Mouse (Mus musculus): ENCODE results near the gene Med12l.

DNA sequence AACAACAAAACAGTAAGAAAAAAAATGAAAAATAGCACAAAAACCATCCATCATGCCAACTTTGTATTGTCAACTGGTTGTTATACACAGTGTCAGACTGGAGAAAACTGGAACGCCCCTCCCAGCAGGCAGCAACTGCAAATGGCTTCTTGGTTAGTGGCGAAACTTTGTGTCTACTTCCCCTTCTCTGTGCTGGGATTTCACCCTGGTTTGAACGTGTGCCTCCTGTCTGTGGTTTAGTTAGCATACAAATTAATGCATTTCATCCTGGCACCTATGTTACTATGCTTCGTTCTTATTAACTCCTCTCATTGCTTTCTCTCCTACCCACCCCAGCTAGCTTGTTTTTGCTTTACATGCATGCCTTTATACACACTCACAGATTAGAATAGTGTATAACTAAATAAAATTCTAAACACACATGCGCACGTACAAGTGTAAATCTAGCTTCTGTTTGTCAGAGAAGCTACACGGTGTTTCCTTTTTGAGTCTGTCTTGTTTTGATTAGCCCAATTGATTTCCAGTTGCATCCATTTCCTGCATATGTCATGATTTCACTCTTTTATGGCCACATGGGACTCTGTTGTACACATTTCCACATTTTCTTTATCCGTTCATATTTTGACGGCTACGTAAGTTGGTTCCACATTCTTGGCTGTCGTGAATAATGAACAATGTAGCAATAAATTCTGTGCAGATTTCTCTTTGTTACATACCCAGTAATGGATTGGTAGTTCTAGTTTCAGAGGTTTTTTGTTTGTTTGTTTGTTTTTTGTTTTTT lies 336.2 kb downstream of the Med12l start:
- no peak for TF ChIP-seq CTCF (IDR thresholded peaks at IDR 0.05; ENCODE audit: insufficient read depth, low read length)
- TF ChIP-seq POLR2A (IDR thresholded peaks at IDR 0.05; ENCODE audit: borderline replicate concordance, extremely low read depth, low read depth, low read length): no peak

All from lung, adult 2 months (tissue).